Mouse (Mus musculus) heart, adult 2 months (tissue): ENCODE data around the gene Rarb. TPM values are rescaled to one million over a fixed set of nuclear protein-coding genes. Genes with fewer than 3 reads are reported as not detected.

Experiments
- DNase-seq, 2 experiments: peaks; one replicate each; pipeline ENCODE4 v3.0.0; 2021
- H3K27ac ChIP-seq: fragments of 200-600 bp; 2 replicates; pipeline ENCODE4 v1.8.1; 2022
- H3K27me3 ChIP-seq: fragments of 200-500 bp; 2 replicates; pipeline ENCODE4 v1.6.1; 2012; ENCODE audit warnings: mild to moderate bottlenecking, low read length, inconsistent platforms, mixed read lengths; ENCODE audit not compliant: control insufficient read depth, insufficient read depth
- H3K36me3 ChIP-seq: fragments of 200-500 bp; 2 replicates; pipeline ENCODE4 v1.6.1; 2012; ENCODE audit warnings: low read length, inconsistent platforms; ENCODE audit not compliant: control insufficient read depth, insufficient read depth
- H3K4me1 ChIP-seq: fragments of 200-500 bp; 2 replicates; pipeline ENCODE4 v1.6.1; 2011; ENCODE audit warnings: low read length; ENCODE audit not compliant: control insufficient read depth, insufficient read depth
- H3K4me3 ChIP-seq: fragments of 200-600 bp; 2 replicates; pipeline ENCODE4 v1.8.1; 2022
- H3K79me2 ChIP-seq: fragments of 200-500 bp; replicated peaks from 2 replicates; pipeline ENCODE4 v1.6.1; 2012; ENCODE audit warnings: mild to moderate bottlenecking, inconsistent platforms, low read length, moderate library complexity, mixed read lengths; ENCODE audit not compliant: control insufficient read depth, insufficient read depth
- H3K9ac ChIP-seq: fragments of 200-500 bp; 2 replicates; pipeline ENCODE4 v1.6.1; 2012; ENCODE audit warnings: low read depth, mild to moderate bottlenecking, control low read depth, inconsistent platforms, low read length, mixed read lengths
- CTCF ChIP-seq: fragments of 200-600 bp; IDR thresholded peaks from 2 replicates; pipeline ENCODE4 v1.8.1; 2022; ENCODE audit warnings: antibody characterized with exemption, mild to moderate bottlenecking, moderate library complexity
- EP300 ChIP-seq: fragments of 200-500 bp; IDR thresholded peaks from 2 replicates; pipeline ENCODE4 v1.6.1; 2011; ENCODE audit warnings: low read depth, low read length, control low read depth; ENCODE audit not compliant: insufficient read depth
- POLR2A ChIP-seq: fragments of 200-500 bp; IDR thresholded peaks from 2 replicates; pipeline ENCODE4 v1.6.1; 2011; ENCODE audit warnings: mild to moderate bottlenecking, low read depth, low read length, control low read depth; ENCODE audit not compliant: insufficient read depth
- WGBS: fragments of 180-500 bp; shearing (Covaris S2); methylation state at CpG from one replicate; pipeline ENCODE4 v1.1.7; 2018; 5-methylcytosine and 5-hydroxymethylcytosine counted together
- intact Hi-C: fragments of 180-260 bp; cut with DNase I; formaldehyde crosslinking; loops from one replicate; pipeline ENCODE4 v1.15.1; 2025
- polyA plus RNA-seq: library from polyadenylated mRNA; depleted of rRNA; stranded (reverse); fragments of >200 nt; gene quantifications from 2 replicates; pipeline ENCODE4 v1.2.3, GENCODE M21; 2012
- total RNA-seq, 2 experiments: library from RNA; stranded (reverse); gene quantifications; 2 replicates each; pipeline ENCODE4 v1.2.3; 2021

Rarb gene
- total and polyA plus RNA-seq, 3 experiments: 8.1 to 21.0 (median 17.3) TPM

- Histone ChIP-seq H3K4me3 (peak overlapping the region; percentile 72), H3K36me3 (peaks cover 2% of the 10 kb centered on the region; the same call in 1 of the 2 replicates), H3K27ac (peak overlapping the region; percentile 92), H3K4me1 (peaks cover 7% of the 10 kb centered on the region), H3K9ac (no peak overlapping the region; the same call in 1 of the 2 replicates), H3K27me3 (no peaks in the 10 kb centered on the region), H3K79me2 (no peaks in the 10 kb centered on the region)
- DNase-seq: no peak
- WGBS: 48% methylated on average over 8 of the region's 8 CpGs
- no peak for TF ChIP-seq EP300
- intact Hi-C loops: loop anchor here (5.0 kb wide), 1 partner anchor 76 kb away; no protein-coding TSS in a partner anchor
Measured at GRCm38 (mm10) chr14:16572755-16573340, 246.1 kb downstream of the Rarb start.

DNA sequence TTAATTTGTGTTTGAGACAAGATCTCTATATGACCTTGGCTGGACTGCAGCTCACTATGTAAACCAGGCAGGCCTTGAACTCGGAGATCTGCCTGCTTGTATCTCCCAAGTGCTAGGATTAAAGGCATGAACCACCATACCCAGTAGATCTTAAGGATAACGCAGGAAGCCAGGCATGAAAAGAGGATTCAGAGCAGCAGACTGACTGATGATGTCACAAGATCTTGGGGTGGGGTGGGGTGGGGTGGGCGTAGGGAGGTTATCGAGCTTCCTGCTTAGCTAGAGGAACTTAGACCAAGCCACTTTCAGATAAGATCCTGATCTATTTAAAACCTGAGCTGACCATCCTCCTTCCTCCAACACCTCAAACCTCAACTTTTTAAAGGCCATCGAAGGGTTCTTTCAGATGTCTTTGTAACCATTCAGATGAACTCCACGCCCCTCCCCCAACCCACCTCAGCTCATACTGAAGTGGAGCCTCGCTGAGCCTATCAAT lies 249.4 kb downstream of the Rarb start:
- DNase-seq: no peak
- Histone ChIP-seq H3K79me2 (0 out of 2 replicates have a peak, but pooled peaks cover 1% of the 10 kb centered on the region), H3K4me1 (peaks cover 8% of the 10 kb centered on the region; the same call in 1 of the 2 replicates), H3K9ac (no peak overlapping the region), H3K27ac (no peak overlapping the region), H3K36me3 (peaks cover 2% of the 10 kb centered on the region; the same call in 1 of the 2 replicates), H3K27me3 (no peaks in the 10 kb centered on the region), H3K4me3 (no peak overlapping the region)
- TF ChIP-seq POLR2A (no peak), CTCF (no peak), EP300 (no peak)
- intact Hi-C loops: loop anchor here (5.0 kb wide), 1 partner anchor 72 kb away; no protein-coding TSS in a partner anchor
- 43% methylated on average over 7 of the region's 7 CpGs for WGBS

DNA sequence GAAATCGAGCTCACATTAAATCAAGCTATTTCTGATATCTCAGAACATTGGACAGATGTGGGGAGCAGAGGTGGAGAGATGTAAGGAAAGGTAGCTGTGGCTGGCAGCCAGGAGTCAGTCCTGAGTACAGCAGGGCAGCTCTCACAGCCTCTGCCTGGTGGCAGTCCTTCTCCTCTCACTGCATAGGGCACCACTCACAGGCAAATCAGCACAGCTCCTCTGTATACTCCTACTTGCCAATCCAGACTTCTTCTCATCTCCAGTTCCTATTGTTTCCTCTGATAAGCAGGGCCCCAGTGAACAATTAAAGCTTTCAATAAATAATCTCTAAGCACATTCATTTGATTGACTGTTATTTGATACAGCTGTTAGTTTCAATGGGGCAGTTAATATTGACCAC lies 252.0 kb downstream of the Rarb start:
- Histone ChIP-seq H3K27me3 (no peaks in the 10 kb centered on the region), H3K4me3 (no peak overlapping the region), H3K36me3 (peaks cover 2% of the 10 kb centered on the region; the same call in 1 of the 2 replicates), H3K4me1 (peaks cover 9% of the 10 kb centered on the region), H3K9ac (no peak overlapping the region), H3K79me2 (peaks cover 1% of the 10 kb centered on the region; the same call in 1 of the 2 replicates), H3K27ac (no peak overlapping the region)
- no peak for TF ChIP-seq POLR2A
- peak; percentile 16; the same call in 1 of the 2 replicates for TF ChIP-seq CTCF
- no peak for DNase-seq
- 51% methylated on average over 1 of the region's 1 CpGs for WGBS
- intact Hi-C loops: loop anchor here (2.0 kb wide), 1 partner anchor 14 kb away; no protein-coding TSS in a partner anchor

- no peak for DNase-seq
- intact Hi-C loops: no loop called here
- no peaks in the 10 kb centered on the region for H3K27me3 ChIP-seq
- H3K4me1 ChIP-seq: peaks cover 14% of the 10 kb centered on the region
- TF ChIP-seq EP300 (no peak), CTCF (no peak), POLR2A (no peak)
- H3K36me3 ChIP-seq: peaks cover 6% of the 10 kb centered on the region; the same call in 1 of the 2 replicates
- H3K4me3 ChIP-seq: no peak overlapping the region
- peaks cover 1% of the 10 kb centered on the region; the same call in 1 of the 2 replicates for H3K79me2 ChIP-seq
- H3K27ac ChIP-seq: no peak overlapping the region
- WGBS: 78% methylated on average over 2 of the region's 2 CpGs
- H3K9ac ChIP-seq: no peak overlapping the region
Measured at GRCm38 (mm10) chr14:16563912-16564311, 255.0 kb downstream of the Rarb start.

GRCm38 (mm10) chr14:16561496-16562170 lies 257.3 kb downstream of the Rarb start:
- TF ChIP-seq CTCF (no peak), POLR2A (no peak), EP300 (no peak)
- Histone ChIP-seq H3K79me2 (peaks cover 1% of the 10 kb centered on the region; the same call in 1 of the 2 replicates), H3K27ac (no peak overlapping the region), H3K36me3 (peaks cover 3% of the 10 kb centered on the region; the same call in 1 of the 2 replicates), H3K4me3 (no peak overlapping the region), H3K9ac (no peak overlapping the region), H3K4me1 (peaks cover 24% of the 10 kb centered on the region), H3K27me3 (no peaks in the 10 kb centered on the region)
- DNase-seq: no peak
- 95% methylated on average over 6 of the region's 6 CpGs for WGBS
- intact Hi-C loops: no loop called here
